Mouse (Mus musculus) T-helper 1 cell (primary cell): ENCODE results near the gene Tmem219.
"Not testable (repeated sequence)": the region's sequence is repeated elsewhere in the genome, so short reads cannot be mapped to it uniquely, and the experiment has no call there.

ENCODE experiments used
- in situ Hi-C: fragments of 300-600 bp; cut with MboI, MseI; formaldehyde crosslinking; loops from one replicate; pipeline ENCODE4 v1.15.1; 2025; ENCODE audit warnings: high pct_unique_total_duplicates

The Tmem219 gene

DNA sequence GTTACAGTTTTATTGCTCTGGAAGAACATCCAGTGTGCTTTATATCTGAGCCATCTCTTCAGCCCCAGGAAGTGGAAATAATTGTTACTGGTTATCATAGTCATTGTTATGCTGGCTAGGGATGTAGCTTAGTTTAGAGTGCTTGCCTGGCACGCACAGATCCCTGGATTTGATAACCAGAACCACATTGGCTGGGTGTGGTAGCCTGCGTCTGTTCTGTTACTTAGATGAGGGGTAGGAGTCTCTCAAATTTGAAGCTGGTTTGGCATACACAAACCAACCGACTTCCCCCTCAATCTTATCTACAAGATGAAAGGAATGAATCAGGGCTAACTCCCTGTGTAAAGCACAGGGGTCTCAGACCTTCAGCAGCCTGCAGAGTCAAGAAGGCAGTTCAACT is 3.6 kb upstream of the Tmem219 start:
- in situ Hi-C loops: no loop called here

DNA sequence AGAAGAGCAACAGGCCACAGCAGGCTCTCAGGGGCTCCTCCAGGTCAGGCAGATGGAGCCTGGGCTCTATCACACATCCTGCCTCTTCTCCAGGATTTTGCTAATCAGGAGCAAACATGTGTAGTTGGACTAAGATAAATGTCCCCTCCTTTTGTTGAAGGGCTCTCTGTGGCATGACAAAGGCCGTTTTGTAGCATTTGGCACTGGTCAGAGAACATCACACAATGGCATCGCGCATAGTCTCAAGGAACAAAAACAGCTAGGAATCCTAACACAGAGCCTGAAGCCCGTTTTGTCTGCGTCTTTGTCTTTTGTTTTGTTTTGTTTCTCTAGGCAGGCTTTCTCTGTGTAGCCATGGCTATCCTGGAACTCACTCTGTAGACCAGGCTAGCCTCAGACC is 1.3 kb upstream of the Tmem219 start:
- in situ Hi-C loops: no loop called here

DNA sequence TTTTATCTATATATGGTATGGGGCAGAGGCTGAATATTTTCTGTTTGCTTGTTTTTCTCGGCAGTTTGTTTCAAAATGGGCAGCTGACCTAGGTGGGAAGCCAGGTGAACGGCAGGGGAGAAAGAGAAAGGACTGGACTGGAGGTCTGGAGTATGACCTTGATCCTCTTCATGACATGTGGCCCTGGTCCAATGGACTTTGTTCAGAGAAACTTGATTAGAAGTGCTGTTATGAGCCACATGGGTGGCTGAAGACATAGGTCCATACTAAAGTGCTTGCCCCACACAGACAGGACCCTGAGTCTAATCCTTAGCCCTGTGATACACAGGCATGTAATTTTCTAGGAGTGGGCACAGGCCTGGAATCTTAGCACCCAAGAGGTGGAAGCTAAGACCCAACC is 1.2 kb downstream of the Tmem219 start:
- in situ Hi-C loops: no loop called here

DNA sequence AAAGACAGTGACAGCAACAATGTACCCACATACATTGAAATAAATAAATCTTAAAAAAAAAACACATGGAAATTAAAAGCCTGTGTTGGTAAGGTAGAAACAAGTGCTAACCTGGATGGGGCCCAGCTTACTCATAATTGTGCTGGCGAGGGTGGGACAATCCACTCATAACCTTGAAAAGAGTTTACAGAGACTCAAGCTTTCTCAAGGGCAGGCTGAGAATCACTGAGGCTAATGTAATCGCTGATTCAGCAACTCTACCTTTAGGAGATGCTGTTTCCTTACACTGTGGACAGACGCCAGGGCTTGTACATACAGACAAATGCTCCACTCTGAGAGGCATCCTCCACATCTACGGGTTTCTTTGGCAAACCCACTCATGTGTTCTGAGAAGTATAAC is 2.7 kb downstream of the Tmem219 start:
- in situ Hi-C loops: no loop called here

DNA sequence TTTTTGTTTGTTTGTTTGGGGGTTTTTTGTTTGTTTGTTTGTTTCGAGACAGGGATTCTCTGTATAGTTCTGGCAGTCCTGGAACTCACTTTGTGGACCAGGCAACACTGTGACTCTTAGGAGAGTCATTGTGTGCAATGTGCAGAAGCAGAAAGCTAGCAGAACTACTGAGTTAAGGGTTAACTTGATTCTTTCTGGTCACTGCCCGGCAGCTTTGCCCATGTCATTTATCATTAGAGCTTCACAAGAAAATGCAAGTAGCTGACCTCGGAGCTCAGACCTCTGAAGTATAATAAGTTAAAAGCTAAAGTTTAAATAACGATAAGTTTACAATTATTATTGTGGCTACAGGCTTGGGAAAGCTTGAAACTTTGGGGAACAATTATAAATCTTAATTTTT is 4.4 kb downstream of the Tmem219 start:
- in situ Hi-C loops: not testable (repeated sequence)

DNA sequence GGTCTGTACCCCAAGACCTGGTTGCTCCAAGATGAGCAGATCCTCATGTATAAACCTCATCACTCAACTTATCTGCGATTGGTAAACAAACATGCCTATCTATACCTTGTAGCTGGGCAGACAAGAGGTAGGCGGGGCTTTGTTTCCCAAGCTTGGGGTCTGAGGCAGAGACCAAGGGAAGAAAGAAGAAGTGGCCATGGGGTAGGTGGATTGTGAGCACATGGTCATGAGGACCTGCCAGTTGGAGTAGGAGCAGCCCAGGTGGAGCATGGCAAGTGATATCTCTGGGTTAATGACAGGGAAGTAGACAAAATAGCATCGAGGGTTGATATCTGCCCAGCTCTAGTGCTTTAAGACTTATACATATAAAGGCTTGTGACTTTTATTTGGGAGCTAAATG is 7.9 kb downstream of the Tmem219 start:
- in situ Hi-C loops: no loop called here

DNA sequence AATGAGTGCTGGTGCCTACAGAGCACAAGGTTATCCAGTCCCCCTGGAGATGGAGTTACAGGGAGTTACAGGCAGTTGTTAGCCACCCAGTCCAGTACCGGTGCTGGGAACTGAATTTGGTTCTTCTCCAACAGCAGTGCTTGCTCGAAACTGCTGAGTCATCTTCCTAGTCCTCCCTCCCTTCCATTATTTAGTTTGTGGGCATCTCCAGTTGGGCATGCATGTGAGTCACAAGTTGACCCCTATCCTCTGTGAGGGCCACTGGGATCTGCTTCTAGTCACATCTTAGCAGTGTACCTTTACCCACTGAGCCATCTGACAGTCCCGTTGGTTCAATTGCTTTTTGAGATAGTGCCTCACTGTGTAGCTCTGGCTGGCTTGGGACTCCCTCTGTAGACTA is 17.1 kb downstream of the Tmem219 start:
- in situ Hi-C loops: no loop called here

DNA sequence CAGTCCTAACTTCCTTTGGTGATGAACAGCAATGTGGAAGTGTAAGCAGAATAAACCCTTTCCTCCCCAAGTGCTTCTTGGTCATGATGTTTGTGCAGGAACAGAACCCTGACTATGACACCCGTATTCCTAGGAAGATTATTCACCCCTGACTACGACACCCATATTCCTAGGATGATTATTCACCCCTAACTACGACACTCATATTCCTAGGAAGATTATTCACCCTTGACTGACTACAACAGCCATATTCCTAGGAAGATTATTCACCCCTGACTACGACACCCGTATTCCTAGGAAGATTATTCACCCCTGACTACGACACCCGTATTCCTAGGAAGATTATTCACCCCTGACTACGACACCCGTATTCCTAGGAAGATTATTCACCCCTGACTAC is 22.9 kb downstream of the Tmem219 start:
- in situ Hi-C loops: not testable (repeated sequence)

DNA sequence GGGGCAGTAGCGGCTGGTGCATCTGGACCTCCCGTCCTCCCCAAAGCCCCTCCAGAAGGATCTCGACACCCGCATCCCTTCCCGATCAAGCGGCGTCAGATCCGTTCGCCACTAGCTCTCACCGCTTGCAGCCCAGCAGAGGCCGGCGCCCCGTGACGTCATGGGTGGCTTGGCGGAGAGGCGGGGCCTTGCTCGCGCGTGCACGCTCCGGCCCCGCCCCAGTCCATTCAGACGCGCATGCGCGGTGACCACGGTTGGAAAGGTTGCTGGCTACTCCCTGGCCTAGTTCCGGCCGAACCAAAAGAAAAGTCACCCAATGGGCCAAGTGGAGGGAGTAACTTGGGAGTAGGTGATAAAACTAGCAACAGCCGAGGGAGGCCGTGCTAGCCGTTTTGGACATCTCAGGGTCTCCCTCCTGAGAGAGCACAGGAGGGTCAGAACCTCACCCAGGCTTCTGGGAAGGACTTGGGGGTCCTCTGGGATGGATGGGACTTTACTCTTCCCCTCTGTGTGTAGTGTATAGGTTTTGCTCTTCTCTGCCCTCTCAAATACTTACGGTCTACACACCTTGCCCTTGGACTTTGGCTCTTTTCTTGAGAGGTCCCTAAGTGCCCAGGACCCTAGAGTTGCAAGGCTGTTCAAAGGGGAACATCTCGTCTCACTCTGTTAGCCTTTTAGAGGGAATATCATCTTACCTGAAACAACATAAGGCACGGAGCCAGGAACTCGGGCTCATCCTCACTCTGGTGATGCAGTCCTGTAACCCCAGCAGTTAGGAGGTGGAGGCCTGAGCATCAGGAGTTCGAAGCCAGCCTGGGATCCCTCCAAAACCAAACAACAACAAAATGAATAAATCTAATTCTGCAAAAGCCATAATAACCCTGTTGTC is 24.4 kb downstream of the Tmem219 start:
- in situ Hi-C loops: no loop called here

DNA sequence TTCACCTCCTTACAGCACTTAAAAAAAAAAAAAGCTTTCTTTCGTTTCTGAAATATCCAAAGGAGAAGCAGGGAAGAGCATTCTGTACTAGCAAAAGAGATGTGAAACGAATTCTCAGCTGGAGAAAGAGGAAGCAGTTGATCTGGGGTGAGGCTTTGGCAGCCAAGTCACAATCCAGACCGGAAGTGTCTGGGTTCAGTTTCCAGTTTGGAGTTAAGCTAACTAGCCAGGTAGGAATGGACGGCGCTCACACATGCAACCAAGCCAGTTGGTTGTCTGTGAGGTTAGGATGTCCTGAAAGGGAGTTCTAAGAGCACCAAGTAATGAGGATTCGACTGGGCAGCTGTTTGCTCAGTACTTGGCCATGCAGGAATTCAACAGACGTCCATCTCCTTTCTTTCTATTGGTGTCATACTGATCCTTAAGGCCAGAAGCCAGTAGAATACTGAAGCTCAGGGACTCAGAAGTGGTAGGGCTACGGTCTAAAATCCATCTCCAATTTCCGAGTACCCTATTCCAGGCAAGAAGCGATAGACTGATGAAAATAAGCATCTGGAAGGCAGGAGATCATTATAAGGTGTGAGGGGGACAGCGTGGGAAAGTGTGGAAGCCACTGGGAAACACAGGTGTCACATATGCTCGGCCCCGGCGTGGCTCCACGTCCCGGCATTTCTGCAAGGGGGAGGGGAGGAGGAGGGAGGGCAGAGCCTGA is 25.2 kb downstream of the Tmem219 start:
- in situ Hi-C loops: no loop called here

DNA sequence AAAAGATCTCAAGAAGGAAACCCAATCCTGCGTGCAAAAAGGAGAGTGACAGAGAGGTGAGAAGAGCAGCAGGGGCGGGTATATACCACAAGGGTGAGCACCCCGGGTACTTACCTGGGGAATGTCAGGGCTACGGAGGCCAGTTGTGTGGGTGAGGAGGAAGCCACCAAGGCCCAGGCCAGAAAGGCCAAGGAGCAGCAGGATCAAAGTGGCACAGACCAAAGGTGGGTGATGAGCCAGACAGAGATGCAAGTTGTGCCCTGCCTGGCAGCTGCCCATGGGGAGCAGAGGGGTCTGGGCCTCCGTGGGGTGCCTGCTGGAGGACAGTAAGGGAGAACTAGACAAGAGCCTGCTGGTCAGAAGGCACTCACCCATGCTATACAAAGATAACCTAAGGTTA is 25.8 kb downstream of the Tmem219 start:
- in situ Hi-C loops: no loop called here

DNA sequence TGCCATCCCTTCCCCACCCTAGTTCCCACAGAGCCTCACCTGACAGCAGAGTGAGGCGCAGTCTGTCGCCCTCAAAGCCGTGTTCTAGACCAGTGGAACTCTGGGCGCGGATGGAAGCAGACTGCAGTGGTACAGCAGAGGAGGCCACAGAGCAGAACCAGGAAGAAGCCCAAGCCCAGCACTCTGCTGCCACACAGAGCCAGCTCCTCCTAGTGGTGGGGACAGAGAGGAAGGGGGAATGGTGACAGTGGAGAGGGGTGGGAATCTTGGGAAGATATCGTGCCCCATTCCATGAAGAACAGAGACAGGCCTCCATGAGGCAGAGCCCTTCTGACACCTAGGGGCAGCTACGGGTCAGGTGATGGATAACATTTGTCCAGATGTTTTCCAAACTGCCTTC is 33.9 kb downstream of the Tmem219 start:
- in situ Hi-C loops: no loop called here

DNA sequence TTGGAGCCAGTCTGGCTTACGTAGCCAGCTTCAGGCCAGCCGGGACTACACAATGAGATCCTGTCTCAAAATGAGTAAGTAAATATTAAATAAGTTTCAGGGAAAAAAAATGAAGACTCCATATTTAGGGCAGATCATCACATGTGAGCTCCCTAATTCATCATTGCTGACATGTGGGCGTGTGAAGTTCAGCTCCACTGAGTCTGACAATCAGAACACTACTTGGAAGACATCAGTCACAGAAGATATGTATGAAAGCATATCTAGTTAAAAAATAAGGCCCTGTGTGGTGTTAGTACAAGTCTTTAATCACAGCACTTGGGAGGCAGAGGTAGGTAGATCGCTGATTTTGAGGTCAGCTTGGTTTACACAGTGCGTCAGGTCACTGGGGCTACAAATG is 35.4 kb downstream of the Tmem219 start:
- in situ Hi-C loops: no loop called here

DNA sequence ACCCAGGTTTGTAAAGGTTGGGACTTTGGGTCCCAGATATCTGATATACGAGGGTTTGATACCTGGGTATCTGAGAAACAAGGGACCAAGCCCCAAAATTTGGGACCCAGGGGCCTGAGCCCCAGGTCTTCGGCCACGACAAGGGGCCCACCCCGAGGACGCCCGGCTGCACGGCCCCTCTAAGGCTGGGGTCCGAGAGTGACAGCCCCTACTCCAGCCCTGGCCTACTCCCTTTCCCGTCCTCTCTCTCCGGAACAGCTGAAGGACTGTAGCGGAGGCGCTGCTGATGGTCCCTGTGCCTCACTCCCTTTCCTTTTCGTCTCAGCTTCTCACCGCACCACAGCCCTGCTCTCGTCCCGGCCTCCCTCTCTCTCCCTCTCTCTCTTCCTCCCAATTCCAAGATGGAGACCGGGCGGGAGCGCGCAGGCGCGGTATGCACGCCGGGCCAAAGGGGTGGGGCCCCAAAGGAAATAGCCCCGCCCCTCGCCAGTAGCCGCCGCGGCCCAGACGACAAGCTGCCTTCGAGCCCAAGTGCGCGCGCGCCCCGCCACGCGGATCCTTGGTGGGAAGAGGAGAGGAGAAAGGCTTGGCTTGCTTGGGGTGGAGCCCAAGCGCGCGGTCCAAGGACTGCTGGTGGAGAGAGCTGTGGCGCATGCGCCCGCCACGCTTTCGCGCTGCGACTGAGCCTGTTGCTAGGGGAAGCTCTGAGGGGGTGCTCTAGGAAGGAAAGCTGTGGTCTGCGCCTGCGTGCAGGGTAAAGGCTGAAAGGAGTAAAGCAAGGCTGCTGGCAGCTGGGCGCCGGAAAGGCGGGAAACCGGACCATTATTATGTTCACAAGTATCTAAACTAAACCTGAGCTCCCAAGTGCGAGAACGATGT is 38.2 kb downstream of the Tmem219 start, which contains the start of gene Taok2:
Gene Taok2, minus strand, starts transcription at position 418 of the 879 bp plus-strand sequence.
- in situ Hi-C loops: no loop called here

DNA sequence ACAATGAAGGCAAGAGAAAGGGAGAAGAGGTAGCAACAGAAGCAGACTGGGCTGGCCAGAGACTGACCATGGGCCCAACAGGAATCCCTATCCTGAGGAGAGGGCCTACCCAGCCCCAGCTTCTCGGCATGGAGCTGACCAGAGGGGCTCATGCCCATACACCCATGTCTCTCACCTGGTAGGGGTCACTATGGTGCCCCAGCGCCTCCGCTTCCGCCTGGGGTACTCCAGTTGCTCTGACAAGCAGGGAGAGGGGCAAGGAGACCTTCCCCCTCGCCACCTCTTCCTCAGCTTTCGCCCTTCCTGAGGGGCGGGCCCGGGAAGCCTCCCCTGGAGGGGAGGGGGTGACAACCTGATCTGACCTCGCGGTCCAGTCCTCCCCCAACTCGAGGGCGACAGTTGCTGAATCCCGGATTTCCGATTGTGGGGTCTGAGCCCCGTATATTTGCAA is 39.0 kb downstream of the Tmem219 start:
- in situ Hi-C loops: no loop called here

DNA sequence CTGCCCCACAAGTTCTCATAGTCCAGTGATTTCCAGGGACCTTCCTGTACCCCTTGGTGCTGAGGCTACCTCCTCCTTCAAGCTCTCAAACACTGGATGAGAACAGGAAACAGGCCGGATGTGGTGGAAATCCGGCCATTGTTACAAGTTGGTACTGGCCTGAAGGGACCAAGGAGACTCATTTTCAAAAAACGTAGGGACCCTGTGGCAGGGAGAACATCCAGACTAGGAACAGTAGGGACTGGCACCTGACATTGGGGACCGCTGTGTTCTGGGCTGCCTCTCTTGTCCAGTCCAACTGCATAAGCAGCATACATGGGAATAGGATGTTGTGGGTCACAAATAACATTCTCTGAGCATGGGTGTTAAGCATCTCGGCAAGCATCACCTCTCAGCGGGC is 41.7 kb downstream of the Tmem219 start:
- in situ Hi-C loops: no loop called here

DNA sequence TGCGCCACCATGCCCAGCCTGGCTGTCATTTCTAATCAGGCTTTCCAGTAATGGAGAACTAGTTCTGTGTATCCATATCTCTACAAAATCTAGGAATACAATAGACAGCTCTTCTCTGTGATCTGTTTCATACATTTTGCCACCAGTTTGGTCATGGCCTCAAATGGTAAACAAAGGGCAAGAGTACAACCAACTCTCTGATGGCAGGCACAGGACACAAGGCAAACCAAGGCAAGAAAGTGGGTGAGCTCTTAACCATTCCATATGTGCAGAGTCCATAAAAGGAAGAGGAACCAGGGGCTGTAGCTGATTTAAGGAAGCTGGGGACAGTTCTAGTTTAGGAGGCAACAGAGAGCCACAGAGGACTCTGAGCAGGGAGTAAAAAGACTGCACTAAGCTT is 45.5 kb downstream of the Tmem219 start:
- in situ Hi-C loops: no loop called here

DNA sequence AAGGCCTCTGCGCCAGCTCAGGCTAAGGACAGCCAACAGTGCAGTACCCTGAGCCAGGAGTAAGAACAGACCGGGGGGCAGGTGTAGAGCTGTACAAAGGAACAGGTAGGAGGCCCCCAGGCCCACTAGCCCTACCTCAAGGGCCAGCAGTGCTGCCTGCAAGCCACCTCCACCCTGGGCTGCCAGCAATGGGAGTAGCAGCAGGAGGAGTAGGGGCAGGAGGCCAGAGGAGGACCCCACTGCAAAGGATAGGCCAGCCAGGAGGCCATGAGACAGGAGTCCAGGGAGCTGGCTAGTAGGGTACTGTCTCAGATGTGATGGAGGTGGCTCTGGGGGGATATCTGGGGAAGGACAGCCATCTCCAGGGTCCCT is 52.2 kb downstream of the Tmem219 start:
- in situ Hi-C loops: no loop called here

DNA sequence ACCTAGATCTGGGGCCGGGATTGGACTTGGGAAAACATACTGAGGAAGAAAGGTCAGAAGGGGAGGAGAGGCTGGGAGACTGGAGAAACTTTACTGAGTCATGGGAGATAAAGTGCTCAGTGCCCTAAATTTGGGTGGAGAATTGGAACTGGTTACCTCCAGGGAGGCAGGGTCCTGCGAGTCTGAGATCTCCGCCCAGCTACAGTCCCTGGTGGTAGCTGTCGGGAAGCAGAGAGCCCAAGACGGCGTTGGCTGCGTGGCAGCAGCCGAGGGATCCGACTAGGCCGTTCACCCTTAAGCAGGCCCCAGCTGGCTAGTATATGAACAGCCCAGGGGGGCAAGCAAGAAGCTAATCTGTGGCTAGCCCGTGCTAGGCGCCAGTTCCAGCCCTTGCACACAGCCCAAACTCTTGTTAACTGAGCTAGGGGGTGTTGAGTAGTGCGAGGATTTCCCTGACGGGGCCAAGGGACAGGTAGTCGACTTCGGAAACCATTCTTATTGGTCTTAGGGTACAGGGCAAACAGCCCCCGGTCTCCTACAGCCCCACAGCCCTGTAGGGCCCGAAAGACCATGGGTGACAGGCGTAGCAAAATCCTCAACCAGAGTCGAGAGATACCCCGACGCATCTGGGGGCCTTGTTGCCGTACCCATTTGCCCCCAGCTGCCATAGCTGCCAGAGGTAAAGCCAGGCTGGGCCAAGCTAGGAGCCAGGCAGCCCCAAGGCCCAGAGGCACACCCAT is 52.8 kb downstream of the Tmem219 start:
- in situ Hi-C loops: loop anchor here (10.0 kb wide), 1 partner anchor 555 kb away; the partner anchor contains the start of gene Zfp688

DNA sequence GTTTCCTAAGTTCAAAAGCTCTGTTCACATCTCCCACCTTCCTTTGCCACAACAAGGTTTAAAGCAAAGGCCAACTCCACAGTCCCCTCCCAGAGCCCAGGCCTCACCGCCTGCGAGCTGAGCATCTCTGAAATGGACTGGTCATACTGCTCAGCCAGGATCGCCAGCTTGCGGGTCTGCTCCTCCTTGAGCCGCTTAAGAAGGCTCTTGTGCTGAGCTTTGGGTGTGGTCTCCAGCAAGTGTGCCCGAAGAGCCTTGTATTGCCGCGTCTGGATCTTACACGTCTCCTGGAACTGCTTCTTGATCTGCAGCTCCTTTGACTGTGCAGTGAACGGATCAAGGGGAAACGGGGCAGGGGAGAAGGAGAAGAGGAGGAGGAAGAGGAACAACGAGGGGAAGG is 54.7 kb downstream of the Tmem219 start:
- in situ Hi-C loops: loop anchor here (10.0 kb wide), 1 partner anchor 557 kb away; the partner anchor contains the start of gene Zfp688

DNA sequence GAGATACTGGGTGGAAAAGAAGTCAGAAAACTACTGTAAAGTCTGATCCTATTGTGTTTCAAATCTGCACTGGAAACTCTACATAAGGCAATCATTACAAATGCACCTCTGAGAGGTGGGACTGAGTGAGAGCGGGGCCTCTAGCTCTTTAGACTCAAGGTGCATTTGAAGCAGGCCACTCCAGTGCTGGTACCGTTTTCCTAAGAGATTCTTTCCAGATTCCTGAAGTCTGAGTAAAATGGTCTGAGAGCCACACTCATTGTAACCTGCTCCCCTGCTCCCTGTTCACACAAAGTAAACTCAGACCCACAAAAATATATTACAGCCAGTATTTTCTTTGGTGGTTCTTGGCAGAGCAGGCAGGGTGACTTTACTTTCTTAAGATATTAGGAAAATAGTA is 55.2 kb downstream of the Tmem219 start:
- in situ Hi-C loops: loop anchor here (10.0 kb wide), 1 partner anchor 557 kb away; the partner anchor contains the start of gene Zfp688
